Mouse (Mus musculus) G1E (cell line): Measurements from ENCODE around the gene Nemp1. TPM values are rescaled to one million over a fixed set of nuclear protein-coding genes. Genes with fewer than 3 reads are reported as not detected.
A peak's percentile ranks its signal among the peaks of the same experiment; 100 is the strongest.

Experiments
- ATAC-seq: 2 replicates; pipeline ENCODE4 v1.8.0; 2016; ENCODE audit warnings: mild to moderate bottlenecking; ENCODE audit not compliant: insufficient number of reproducible peaks, poor library complexity, low FRiP score, severe bottlenecking; ENCODE audit errors: extremely low read depth
- DNase-seq: peaks from one replicate; pipeline ENCODE4 v3.0.0; 2012; ENCODE audit warnings: low spot score
- H3K27me3 ChIP-seq: 2 replicates; pipeline ENCODE4 v1.6.1; 2012; ENCODE audit warnings: mild to moderate bottlenecking, low read length, inconsistent platforms; ENCODE audit not compliant: insufficient read depth
- H3K36me3 ChIP-seq: replicated peaks from 2 replicates; pipeline ENCODE3; 2012; ENCODE audit warnings: mild to moderate bottlenecking, inconsistent platforms
- H3K4me1 ChIP-seq: 2 replicates; pipeline ENCODE4 v1.6.1; 2012; ENCODE audit warnings: low read depth, low read length, inconsistent platforms, mixed read lengths; ENCODE audit not compliant: insufficient read depth
- H3K4me3 ChIP-seq: 2 replicates; pipeline ENCODE4 v1.5.1; 2012; ENCODE audit warnings: low read depth, mild to moderate bottlenecking, inconsistent platforms, low read length, moderate library complexity, mixed read lengths
- H3K9me3 ChIP-seq: replicated peaks from 2 replicates; pipeline ENCODE4 v1.6.1; 2012; ENCODE audit warnings: inconsistent platforms
- CTCF ChIP-seq: IDR thresholded peaks from 2 replicates; pipeline ENCODE4 v1.5.1; 2012; ENCODE audit warnings: low read depth, low read length, inconsistent platforms, mixed read lengths
- GATA1 ChIP-seq: IDR thresholded peaks from 2 replicates; pipeline ENCODE4 v1.6.1; 2012; ENCODE audit warnings: borderline replicate concordance, low read length, inconsistent platforms, mixed read lengths
- GATA2 ChIP-seq: IDR thresholded peaks from 2 replicates; pipeline ENCODE4 v1.6.1; 2012; ENCODE audit warnings: low read depth, low read length, inconsistent platforms, borderline replicate concordance
- POLR2AphosphoS5 ChIP-seq: IDR thresholded peaks from 2 replicates; pipeline ENCODE4 v1.6.1; 2012; ENCODE audit warnings: low read depth, low read length, inconsistent platforms; ENCODE audit not compliant: insufficient replicate concordance
- TAL1 ChIP-seq: conservative IDR thresholded peaks from 2 replicates; pipeline ENCODE4 v1.6.1; 2012; ENCODE audit warnings: low read depth, low read length, inconsistent platforms, mixed read lengths
- polyA plus RNA-seq: library from polyadenylated mRNA; stranded (reverse); fragments of >175 nt; gene quantifications from 2 replicates; pipeline ENCODE4 v1.2.3, GENCODE M21; 2012
- total RNA-seq, 2 experiments: library from RNA; stranded (forward) in 1 of 2; stranded (reverse) in 1 of 2; fragments of 200-1000 nt in 1 of 2; fragments of >200 nt in 1 of 2; fragmentation: Nextera tagmentation in 1 of 2; gene quantifications; 2 replicates each; pipeline ENCODE4 v1.2.3; 2014 to 2017

The Nemp1 gene
- total and polyA plus RNA-seq, 3 experiments: 5.6 to 57.6 (median 40.4) TPM

DNA sequence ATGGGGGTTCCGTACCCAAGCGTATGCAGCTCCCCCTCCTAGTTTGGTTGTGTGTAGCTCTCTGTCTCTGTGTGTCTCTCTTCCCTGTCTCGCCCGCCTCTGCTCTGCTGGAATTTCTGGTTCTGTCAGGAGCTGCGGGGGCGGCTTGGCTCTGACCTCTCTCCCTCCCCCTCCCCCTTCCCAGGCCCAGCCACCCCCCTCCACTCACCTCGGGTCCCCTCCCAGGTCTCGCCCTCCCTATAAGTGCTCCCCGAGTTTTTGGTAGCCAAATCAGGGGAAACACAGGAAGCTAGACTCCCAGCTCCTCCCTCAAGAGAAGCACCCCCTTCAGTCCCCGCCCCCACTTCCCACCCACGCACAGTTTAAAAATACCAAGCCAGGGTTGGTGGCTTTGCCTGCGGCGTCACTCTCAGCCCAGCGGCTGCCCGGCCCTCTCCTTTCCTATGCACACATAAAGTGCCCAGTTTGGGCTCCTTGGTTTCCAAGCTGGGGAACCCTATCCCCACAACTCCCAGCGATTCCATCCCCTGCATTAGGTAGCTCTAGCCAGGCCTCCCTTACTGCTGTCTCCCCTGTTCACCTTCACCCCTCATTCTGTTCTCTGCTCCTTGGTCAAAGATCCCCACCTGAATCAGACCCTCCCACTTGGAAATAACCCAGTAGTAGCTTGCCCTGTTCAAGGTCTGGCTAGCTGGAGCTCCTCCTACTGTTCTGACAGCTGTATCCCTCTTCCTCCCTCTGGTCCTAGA lies 4.6 kb upstream of the Nemp1 start:
- TF ChIP-seq TAL1 (no peak), GATA1 (no peak), POLR2AphosphoS5 (no peak; the same call in 1 of the 2 replicates), CTCF (no peak), GATA2 (no peak)
- peak; percentile 51 for ATAC-seq
- Histone ChIP-seq H3K9me3 (no peaks in the 10 kb centered on the region), H3K4me1 (peaks cover 96% of the 10 kb centered on the region), H3K27me3 (no peaks in the 10 kb centered on the region), H3K4me3 (peak overlapping the region; percentile 69), H3K36me3 (peaks cover 77% of the 10 kb centered on the region)
- peak; percentile 98 for DNase-seq

DNA sequence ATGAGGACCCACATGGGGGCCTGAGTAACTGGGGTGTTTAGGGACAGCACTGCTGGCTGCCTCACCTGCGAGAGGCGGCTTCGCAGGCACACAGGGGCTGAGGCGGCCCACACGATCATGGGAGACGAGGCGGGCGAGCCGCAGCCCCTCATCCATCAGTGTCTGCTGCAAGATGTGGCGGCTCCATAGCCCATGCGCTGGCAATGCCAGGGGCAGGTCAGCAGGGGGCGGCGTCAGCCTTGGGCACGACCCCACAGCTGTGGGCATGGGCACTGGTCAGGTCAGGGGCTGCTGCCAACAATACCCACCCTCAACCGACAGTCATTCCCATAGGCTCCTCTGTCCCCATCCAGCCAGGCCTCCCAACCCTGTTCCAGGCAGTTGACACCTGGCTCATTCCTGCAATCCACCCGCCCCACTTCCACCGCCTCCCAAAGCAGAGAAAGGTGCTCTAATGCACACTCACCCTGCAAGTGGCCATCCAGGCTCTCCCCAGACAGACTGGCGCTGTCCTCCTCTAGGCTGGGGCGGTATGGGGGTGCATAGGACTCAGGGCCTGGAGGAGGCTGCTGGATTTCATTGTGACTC lies 3.9 kb upstream of the Nemp1 start:
- ATAC-seq (no peak), DNase-seq (no peak)
- peaks cover 71% of the 10 kb centered on the region for H3K36me3 ChIP-seq
- peaks cover 96% of the 10 kb centered on the region for H3K4me1 ChIP-seq
- no peaks in the 10 kb centered on the region for H3K27me3 ChIP-seq
- no peaks in the 10 kb centered on the region for H3K9me3 ChIP-seq
- H3K4me3 ChIP-seq: peak overlapping the region; percentile 69
- TF ChIP-seq TAL1 (no peak), CTCF (peak; percentile 53)

DNA sequence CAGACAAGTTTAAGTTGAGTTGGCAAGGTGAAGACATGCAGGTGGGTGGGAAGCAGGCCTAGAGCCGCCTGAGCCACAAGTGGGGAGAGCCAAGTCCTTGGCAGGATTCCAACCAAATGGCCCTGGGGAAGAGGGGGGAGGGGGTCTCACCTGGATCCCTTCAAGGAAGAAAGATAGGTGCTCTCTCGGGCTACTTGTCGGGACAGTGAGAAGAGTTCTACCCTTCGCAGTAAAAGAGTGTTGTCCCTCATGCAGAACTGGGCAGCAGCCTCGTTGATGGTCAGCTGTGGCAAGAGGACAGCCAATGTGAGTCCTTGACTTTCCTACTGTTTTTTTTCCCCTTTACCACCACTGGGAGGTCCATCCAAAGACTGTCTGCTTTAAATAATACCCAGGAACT lies 3.1 kb upstream of the Nemp1 start:
- ATAC-seq: no peak
- H3K9me3 ChIP-seq: no peaks in the 10 kb centered on the region
- no peaks in the 10 kb centered on the region for H3K27me3 ChIP-seq
- peaks cover 63% of the 10 kb centered on the region for H3K36me3 ChIP-seq
- no peak for DNase-seq
- peak overlapping the region; percentile 93; the same call in 1 of the 2 replicates for H3K4me3 ChIP-seq
- no peak for TF ChIP-seq CTCF
- no peak for TF ChIP-seq GATA2
- TF ChIP-seq TAL1: no peak
- no peak for TF ChIP-seq GATA1
- no peak for TF ChIP-seq POLR2AphosphoS5
- peaks cover 92% of the 10 kb centered on the region for H3K4me1 ChIP-seq

DNA sequence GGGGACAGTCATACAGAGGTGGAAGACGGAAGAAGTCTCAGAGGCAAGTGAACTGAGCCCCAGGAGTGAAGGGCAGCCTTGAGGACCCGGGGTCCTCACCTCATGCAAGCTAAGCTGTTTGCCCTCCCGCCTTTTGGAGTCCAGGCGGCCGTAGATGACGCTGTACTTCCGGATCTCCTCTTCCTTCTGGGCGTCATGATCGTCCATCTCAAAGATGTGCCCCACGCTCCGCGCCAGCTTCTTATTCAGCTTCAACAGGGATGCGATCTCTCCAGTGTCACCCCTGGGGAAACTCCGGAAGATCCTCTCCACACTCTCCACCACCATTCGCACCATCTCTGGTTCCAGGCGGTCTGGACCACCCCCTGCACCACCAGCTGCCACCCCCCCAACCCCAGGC lies 2.5 kb upstream of the Nemp1 start:
- Histone ChIP-seq H3K9me3 (no peaks in the 10 kb centered on the region), H3K4me1 (peaks cover 92% of the 10 kb centered on the region), H3K36me3 (peaks cover 57% of the 10 kb centered on the region), H3K27me3 (no peaks in the 10 kb centered on the region), H3K4me3 (peak overlapping the region; percentile 93; the same call in 1 of the 2 replicates)
- no peak for DNase-seq
- no peak for ATAC-seq
- TF ChIP-seq GATA1 (no peak), TAL1 (no peak), CTCF (no peak), GATA2 (no peak), POLR2AphosphoS5 (no peak)

DNA sequence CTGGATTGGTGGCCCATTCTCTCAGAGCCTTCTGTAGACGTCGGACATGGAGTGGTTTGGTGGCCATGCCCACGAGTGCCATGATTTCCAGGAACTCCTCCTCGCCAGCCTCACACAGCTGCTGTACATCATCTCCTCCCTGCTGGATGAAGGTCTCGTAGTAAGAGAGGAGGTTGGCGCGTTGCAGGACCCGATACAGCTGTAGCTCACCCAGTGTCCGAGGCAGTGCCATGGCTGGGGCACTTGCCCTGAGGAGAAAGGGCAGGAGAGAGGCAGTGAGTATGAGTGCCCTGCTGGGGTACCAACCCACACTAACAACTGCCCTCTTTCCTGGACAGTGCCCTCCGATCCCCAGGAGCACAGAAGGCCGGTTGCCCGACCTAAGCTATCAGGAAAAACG lies 1.8 kb upstream of the Nemp1 start:
- ATAC-seq (no peak), DNase-seq (no peak)
- Histone ChIP-seq H3K4me3 (peak overlapping the region; percentile 93), H3K27me3 (no peaks in the 10 kb centered on the region), H3K36me3 (peaks cover 50% of the 10 kb centered on the region), H3K4me1 (peaks cover 92% of the 10 kb centered on the region), H3K9me3 (no peaks in the 10 kb centered on the region)
- TF ChIP-seq GATA2 (no peak), GATA1 (no peak), CTCF (no peak), TAL1 (no peak), POLR2AphosphoS5 (no peak)

DNA sequence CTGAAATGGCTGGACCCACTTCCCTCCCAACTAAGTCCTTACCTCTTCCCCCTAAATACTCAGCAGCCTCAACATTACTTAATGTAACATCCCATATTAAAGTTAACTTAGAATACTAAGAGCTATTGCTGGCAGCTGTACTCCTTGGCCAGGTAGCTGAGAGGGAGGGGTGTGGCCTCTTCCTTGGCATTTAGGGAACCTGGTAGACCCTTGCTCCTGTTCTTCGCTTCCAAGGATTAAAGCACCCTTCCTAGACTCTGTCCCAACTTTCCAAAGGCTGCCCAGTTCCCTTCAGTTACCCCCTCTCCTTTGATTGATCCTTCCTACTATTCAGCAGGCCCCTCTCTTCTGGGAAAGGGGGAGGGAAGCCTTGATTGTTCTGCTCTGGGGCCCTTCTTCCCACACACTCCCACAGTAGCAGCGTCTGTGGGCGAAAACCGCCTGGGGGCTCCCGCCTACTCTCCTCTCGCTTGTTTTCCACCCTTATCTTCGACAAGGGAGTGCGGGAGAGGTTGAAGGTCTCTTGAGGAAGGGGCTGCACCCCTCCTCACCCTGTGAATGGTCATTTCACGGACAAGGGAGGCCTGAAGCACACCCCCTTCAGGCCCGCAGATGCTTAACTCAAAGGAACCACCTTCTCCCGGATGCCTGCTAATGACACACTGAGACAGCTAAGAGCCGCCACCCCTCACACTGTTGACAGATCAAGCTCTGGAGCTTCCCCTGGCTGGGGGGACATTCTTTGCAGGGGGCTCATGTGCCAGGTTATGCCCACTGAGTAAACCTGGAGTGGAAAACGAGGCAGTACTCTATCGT lies 1.1 kb upstream of the Nemp1 start:
- ATAC-seq (no peak), DNase-seq (peak; percentile 54)
- no peaks in the 10 kb centered on the region for H3K9me3 ChIP-seq
- TF ChIP-seq POLR2AphosphoS5 (no peak), GATA2 (no peak), TAL1 (no peak), GATA1 (no peak), CTCF (no peak)
- H3K4me1 ChIP-seq: peaks cover 92% of the 10 kb centered on the region
- peak overlapping the region; percentile 93 for H3K4me3 ChIP-seq
- H3K27me3 ChIP-seq: no peaks in the 10 kb centered on the region
- H3K36me3 ChIP-seq: peaks cover 43% of the 10 kb centered on the region
